Mouse (Mus musculus): ENCODE results near the gene Pmpca. TPM values are rescaled to one million over a fixed set of nuclear protein-coding genes. Genes with fewer than 3 reads are reported as not detected.

Gene Pmpca
- polyA plus RNA-seq, 1 experiment from 2014 or later, result 86.8 TPM

DNA sequence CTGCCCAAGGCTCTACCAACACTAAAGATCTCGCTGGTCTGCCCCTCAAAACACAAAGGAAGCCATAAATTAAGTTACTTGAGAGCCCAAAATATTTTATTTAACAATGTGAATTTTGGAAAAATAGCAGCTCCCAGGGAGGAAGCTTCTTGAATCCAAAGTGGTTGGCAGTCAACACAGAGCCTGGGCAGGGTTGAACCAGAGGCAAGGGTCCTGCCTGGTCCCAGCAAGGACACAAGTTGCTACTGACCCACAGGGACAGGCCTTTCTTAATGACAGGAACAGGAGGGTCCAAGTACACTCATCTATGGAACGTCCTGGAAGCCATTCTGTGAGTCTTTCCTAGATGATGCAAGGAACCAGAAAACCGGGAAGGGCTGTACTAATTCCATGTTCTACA is 20.2 kb downstream of the Pmpca start:
- Histone ChIP-seq H3K4me2 (peak overlapping the region; percentile 35; the same call in 1 of the 2 replicates), H3K4me1 (peaks cover 37% of the 10 kb centered on the region), H3K36me3 (peaks cover 40% of the 10 kb centered on the region), H3K27me3 (replicated peaks) (no peaks in the 10 kb centered on the region), H3K9ac (no peak overlapping the region), H3K27ac (no peak overlapping the region), H3K9me3 (no peaks in the 10 kb centered on the region), H3K4me3 (replicated peaks) (peak overlapping the region; percentile 96; the same call in 1 of the 2 replicates)
- no peak for ATAC-seq (ENCODE audit: insufficient read depth, low FRiP score, low read depth)
- 54% methylated on average over 3 of the region's 3 CpGs for WGBS

GRCm38 (mm10) chr2:26410091-26410490 is 21.0 kb downstream of the Pmpca start:
- Histone ChIP-seq H3K4me1 (peaks cover 37% of the 10 kb centered on the region), H3K4me2 (no peak overlapping the region), H3K4me3 (replicated peaks) (no peak overlapping the region), H3K9me3 (no peaks in the 10 kb centered on the region), H3K36me3 (peaks cover 45% of the 10 kb centered on the region), H3K9ac (no peak overlapping the region), H3K27ac (no peak overlapping the region), H3K27me3 (replicated peaks) (no peaks in the 10 kb centered on the region)
- no peak for ATAC-seq (ENCODE audit: insufficient read depth, low FRiP score, low read depth)
- WGBS, result 73% methylated on average over 5 of the region's 5 CpGs

DNA sequence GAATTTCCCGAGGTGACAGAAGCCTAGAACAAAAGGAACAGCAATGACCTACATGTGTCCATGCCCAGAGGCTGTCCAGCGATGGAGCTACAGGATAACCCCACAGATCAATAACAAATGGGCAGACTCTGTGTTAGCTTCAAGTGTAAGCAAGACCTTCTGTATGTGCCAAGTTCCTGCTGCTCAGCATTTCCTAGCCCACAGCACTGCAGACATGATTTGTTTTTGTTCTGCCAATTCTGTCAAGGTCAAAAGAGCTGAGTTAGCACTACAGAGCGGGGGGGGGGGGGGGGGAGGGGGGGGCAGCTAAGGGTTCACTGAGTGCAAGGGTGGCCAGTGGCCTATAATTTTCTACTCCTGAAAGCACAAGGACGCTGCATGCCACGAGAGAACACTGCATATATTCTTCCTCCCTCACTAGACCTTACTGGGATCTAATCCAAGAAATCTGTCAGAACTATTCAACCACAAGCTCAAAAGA is 21.8 kb downstream of the Pmpca start:
- H3K4me3 ChIP-seq (replicated peaks), result no peak overlapping the region
- no peaks in the 10 kb centered on the region for H3K9me3 ChIP-seq
- no peak for ATAC-seq (ENCODE audit: insufficient read depth, low FRiP score, low read depth)
- peaks cover 28% of the 10 kb centered on the region for H3K4me1 ChIP-seq
- peaks cover 53% of the 10 kb centered on the region for H3K36me3 ChIP-seq
- H3K27ac ChIP-seq, result no peak overlapping the region
- no peaks in the 10 kb centered on the region for H3K27me3 ChIP-seq (replicated peaks)
- no peak overlapping the region for H3K4me2 ChIP-seq
- 61% methylated on average over 4 of the region's 5 CpGs for WGBS
- H3K9ac ChIP-seq, result no peak overlapping the region

GRCm38 (mm10) chr2:26417066-26417465 is 27.9 kb downstream of the Pmpca start:
- Histone ChIP-seq H3K9ac (no peak overlapping the region), H3K27ac (no peak overlapping the region), H3K9me3 (no peaks in the 10 kb centered on the region), H3K27me3 (replicated peaks) (no peaks in the 10 kb centered on the region), H3K4me3 (replicated peaks) (no peak overlapping the region), H3K4me2 (no peak overlapping the region), H3K36me3 (peaks cover 74% of the 10 kb centered on the region), H3K4me1 (no peaks in the 10 kb centered on the region)
- ATAC-seq (ENCODE audit: insufficient read depth, low FRiP score, low read depth), result no peak

GRCm38 (mm10) chr2:26418120-26418519 is 29.0 kb downstream of the Pmpca start:
- 75% methylated on average over 1 of the region's 1 CpGs for WGBS

DNA sequence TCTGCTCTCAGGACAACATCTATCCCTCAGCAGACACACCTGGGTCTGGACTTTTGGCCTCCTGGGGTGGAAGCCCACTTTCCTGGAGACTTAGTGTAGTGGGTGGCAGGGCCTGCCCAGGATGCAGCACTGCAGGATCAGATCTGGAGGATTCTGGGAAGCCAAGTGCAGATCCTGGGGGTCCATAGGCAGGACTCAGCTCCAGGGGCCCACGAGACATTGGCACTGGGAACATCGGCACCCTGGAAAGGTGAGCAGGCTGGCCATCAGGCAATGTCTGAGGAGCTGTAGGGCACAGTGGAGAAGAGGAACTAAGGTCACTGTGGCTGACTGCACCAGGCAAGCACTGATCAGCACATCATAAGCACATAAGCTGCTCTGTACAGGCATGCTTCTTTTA is 32.8 kb downstream of the Pmpca start:
- Histone ChIP-seq H3K4me3 (replicated peaks) (no peak overlapping the region), H3K4me1 (no peaks in the 10 kb centered on the region), H3K9me3 (no peaks in the 10 kb centered on the region), H3K27me3 (replicated peaks) (no peaks in the 10 kb centered on the region), H3K36me3 (peaks cover 79% of the 10 kb centered on the region), H3K27ac (no peak overlapping the region), H3K9ac (no peak overlapping the region), H3K4me2 (no peak overlapping the region)
- WGBS, result 91% methylated on average over 2 of the region's 2 CpGs
- ATAC-seq (ENCODE audit: insufficient read depth, low FRiP score, low read depth), result no peak

More at GRCm38 (mm10) chr2:26418120-26418519, 29.0 kb downstream of the Pmpca start:
- Histone ChIP-seq H3K4me1 (no peaks in the 10 kb centered on the region), H3K9ac (no peak overlapping the region), H3K36me3 (peaks cover 76% of the 10 kb centered on the region), H3K4me3 (replicated peaks) (no peak overlapping the region), H3K27ac (no peak overlapping the region), H3K27me3 (replicated peaks) (no peaks in the 10 kb centered on the region), H3K9me3 (no peaks in the 10 kb centered on the region), H3K4me2 (no peak overlapping the region)
- ATAC-seq (ENCODE audit: insufficient read depth, low FRiP score, low read depth), result no peak

DNA sequence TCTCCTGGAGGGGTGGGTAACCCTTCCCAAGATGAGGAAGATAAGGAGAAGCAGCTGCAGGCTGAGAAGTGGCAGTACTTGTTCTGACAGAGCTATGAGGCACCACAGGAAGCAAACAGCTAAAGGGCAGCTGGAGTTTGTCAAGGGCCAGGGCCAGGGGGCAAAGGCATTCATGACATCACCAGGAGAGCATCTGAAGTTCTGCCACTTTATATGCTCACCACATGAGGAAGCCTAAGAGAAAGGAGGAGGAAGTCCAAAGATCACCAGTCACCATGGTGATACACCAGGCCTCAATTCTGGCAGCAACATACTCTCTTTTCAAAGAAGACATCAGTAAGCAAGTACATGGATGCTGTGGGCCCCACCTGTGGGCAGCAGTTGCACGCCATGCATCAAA is 33.9 kb downstream of the Pmpca start:
- Histone ChIP-seq H3K9me3 (no peaks in the 10 kb centered on the region), H3K27me3 (replicated peaks) (no peaks in the 10 kb centered on the region), H3K36me3 (peaks cover 80% of the 10 kb centered on the region), H3K4me3 (replicated peaks) (no peak overlapping the region), H3K4me2 (no peak overlapping the region), H3K27ac (no peak overlapping the region), H3K4me1 (no peaks in the 10 kb centered on the region), H3K9ac (no peak overlapping the region)
- WGBS, result 92% methylated on average over 1 of the region's 1 CpGs
- no peak for ATAC-seq (ENCODE audit: insufficient read depth, low FRiP score, low read depth)

DNA sequence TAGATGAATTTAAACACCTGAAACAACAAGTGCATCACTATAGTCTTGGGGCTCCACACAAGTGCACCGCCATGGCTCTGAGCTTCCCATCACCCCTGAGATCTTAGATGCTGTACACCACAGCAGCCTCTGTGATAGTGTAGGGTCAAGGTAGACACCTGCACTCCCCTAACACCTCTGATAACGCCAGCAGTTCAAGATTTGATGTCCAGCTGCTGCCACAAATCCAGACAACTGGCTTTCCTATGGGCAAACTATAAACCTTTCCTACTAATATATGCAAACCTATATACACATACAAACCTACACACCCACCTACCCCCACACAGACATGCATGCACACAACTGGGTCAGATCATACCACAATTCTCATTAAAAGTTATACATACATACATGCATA is 35.4 kb downstream of the Pmpca start:
- H3K4me2 ChIP-seq, result no peak overlapping the region
- 96% methylated on average over 2 of the region's 2 CpGs for WGBS
- no peaks in the 10 kb centered on the region for H3K27me3 ChIP-seq (replicated peaks)
- H3K9ac ChIP-seq, result no peak overlapping the region
- H3K36me3 ChIP-seq, result peaks cover 89% of the 10 kb centered on the region
- no peaks in the 10 kb centered on the region for H3K4me1 ChIP-seq
- no peaks in the 10 kb centered on the region for H3K9me3 ChIP-seq
- no peak overlapping the region for H3K27ac ChIP-seq
- no peak for ATAC-seq (ENCODE audit: insufficient read depth, low FRiP score, low read depth)
- H3K4me3 ChIP-seq (replicated peaks), result no peak overlapping the region

DNA sequence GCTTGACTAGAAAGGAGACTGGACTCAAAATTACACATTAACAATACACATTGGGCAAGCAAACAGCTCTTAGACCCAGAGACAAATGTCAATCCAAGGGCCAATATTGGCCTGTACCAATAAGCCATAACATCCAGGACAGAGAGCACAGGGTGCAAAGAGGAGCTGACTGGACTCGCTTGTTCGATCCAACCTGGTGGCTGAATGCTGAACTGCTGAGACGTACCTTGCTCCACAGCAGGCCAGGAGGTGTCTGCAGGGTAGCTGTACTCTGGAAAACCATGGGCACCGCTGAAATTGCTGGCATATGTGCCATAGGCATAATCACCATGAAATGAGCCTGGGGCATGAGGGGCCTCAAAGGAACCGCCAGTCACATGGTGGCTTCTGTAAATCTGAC is 40.7 kb downstream of the Pmpca start:
- ATAC-seq (ENCODE audit: insufficient read depth, low FRiP score, low read depth), result no peak
- H3K4me2 ChIP-seq, result no peak overlapping the region
- no peaks in the 10 kb centered on the region for H3K27me3 ChIP-seq (replicated peaks)
- H3K36me3 ChIP-seq, result peaks cover 82% of the 10 kb centered on the region
- no peak overlapping the region for H3K9ac ChIP-seq
- no peak overlapping the region for H3K4me3 ChIP-seq (replicated peaks)
- no peaks in the 10 kb centered on the region for H3K4me1 ChIP-seq
- no peak overlapping the region for H3K27ac ChIP-seq
- WGBS, result 92% methylated on average over 5 of the region's 5 CpGs
- H3K9me3 ChIP-seq, result no peaks in the 10 kb centered on the region

DNA sequence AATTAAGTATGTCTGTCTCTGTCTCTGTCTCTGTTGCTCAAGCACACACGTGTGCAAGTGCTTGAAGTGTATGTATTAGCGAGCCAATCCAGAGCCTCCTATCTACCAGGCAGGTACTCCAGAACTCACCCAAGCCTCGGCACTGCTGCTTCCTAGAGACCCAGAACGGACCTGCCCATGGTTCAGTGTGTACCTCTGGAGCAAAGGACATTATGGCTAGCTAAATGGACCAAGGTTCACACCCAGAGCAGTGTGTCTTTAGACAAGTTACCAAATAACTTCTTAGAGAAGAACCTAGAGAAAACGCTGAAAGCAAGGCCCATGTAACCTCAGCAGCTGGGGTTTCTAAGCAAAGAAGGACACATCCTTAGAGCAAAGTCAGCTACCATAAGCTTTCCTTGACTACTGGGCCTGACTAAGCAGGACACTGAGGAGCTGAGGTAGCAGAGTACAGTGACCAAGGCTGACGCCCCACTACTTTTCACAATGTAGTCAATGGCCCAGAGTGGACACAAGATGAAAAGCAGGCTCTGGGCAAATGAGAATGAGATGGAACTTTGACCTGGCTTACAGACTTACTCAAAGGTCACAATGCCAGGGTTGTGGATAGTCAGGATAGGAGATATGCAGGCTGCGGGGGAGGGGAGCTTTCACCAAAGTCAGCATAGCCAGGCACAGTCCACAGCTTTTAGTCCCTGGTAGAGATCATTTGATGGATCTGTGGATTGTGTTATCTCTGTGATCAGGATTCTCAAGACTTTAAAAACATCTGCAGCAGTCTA is 45.8 kb downstream of the Pmpca start:
- WGBS, result 91% methylated on average over 7 of the region's 7 CpGs
- no peaks in the 10 kb centered on the region for H3K27me3 ChIP-seq (replicated peaks)

GRCm38 (mm10) chr2:26437221-26437620 is 48.1 kb downstream of the Pmpca start:
- Histone ChIP-seq H3K9ac (no peak overlapping the region), H3K27ac (no peak overlapping the region), H3K36me3 (peaks cover 59% of the 10 kb centered on the region), H3K4me2 (no peak overlapping the region), H3K9me3 (no peaks in the 10 kb centered on the region), H3K4me1 (no peaks in the 10 kb centered on the region), H3K27me3 (replicated peaks) (no peaks in the 10 kb centered on the region), H3K4me3 (replicated peaks) (no peak overlapping the region)
- 67% methylated on average over 4 of the region's 4 CpGs for WGBS
- no peak for ATAC-seq (ENCODE audit: insufficient read depth, low FRiP score, low read depth)

More for the DNA sequence above, 45.8 kb downstream of the Pmpca start:
- no peak for ATAC-seq (ENCODE audit: insufficient read depth, low FRiP score, low read depth)
- Histone ChIP-seq H3K9ac (no peak overlapping the region), H3K4me1 (no peaks in the 10 kb centered on the region), H3K36me3 (peaks cover 57% of the 10 kb centered on the region), H3K9me3 (no peaks in the 10 kb centered on the region), H3K4me2 (no peak overlapping the region), H3K4me3 (replicated peaks) (no peak overlapping the region), H3K27ac (no peak overlapping the region)

- H3K27me3 ChIP-seq (replicated peaks), result no peaks in the 10 kb centered on the region
- 82% methylated on average over 7 of the region's 7 CpGs for WGBS
Observed at GRCm38 (mm10) chr2:26438373-26438772, 49.2 kb downstream of the Pmpca start.

More at GRCm38 (mm10) chr2:26438373-26438772, 49.2 kb downstream of the Pmpca start:
- H3K4me1 ChIP-seq, result peaks cover 6% of the 10 kb centered on the region; the same call in 1 of the 2 replicates
- ATAC-seq (ENCODE audit: insufficient read depth, low FRiP score, low read depth), result no peak
- H3K9me3 ChIP-seq, result no peaks in the 10 kb centered on the region
- no peak overlapping the region for H3K4me3 ChIP-seq (replicated peaks)
- no peak overlapping the region for H3K4me2 ChIP-seq
- H3K9ac ChIP-seq, result no peak overlapping the region
- no peak overlapping the region for H3K27ac ChIP-seq
- H3K36me3 ChIP-seq, result peaks cover 50% of the 10 kb centered on the region

Measured in stomach, embryonic 15.5 days (tissue).